Mouse (Mus musculus): Measurements from ENCODE around the gene Preb.

GRCm38 (mm10) chr5:30920621-30921020 lies 39.5 kb downstream of the Preb start:
- TF ChIP-seq CHD2 (IDR thresholded peaks at IDR 0.05; ENCODE audit: low read depth, low read length) (no peak), ZC3H11A (IDR thresholded peaks at IDR 0.05; ENCODE audit: borderline replicate concordance, low read depth, low read length) (no peak), ZNF384 (IDR thresholded peaks at IDR 0.05; ENCODE audit: low read depth, low read length) (no peak), MAFK (IDR thresholded peaks at IDR 0.05; ENCODE audit: insufficient read depth, low read depth, low read length) (no peak)

Measured in ES-E14 (cell line).